Mouse (Mus musculus): ENCODE results near the gene Frmd6. TPM values are rescaled to one million over a fixed set of nuclear protein-coding genes. Genes with fewer than 3 reads are reported as not detected.

Gene Frmd6
- polyA plus RNA-seq, 2 experiments = 1.9 to 2.6 TPM

GRCm38 (mm10) chr12:70799231-70800002 is 25.9 kb upstream of the Frmd6 start:
- Histone ChIP-seq H3K36me3 (replicated peaks; ENCODE audit: control insufficient read depth, insufficient read depth, low read depth) (no peaks in the 10 kb centered on the region), H3K4me1 (replicated peaks; ENCODE audit: control insufficient read depth in 2 of 2, insufficient read depth in 2 of 2, low read length in 1 of 2) (peaks cover 0 to 11% of the 10 kb centered on the region in 2 experiments; a peak in 2 of 4 replicates), H3K9ac (replicated peaks) (no peak overlapping the region), H3K27ac (no peak overlapping the region), H3K27me3 (ENCODE audit: control insufficient read depth, insufficient read depth, low read length) (no peaks in the 10 kb centered on the region), H3K9me3 (ENCODE audit: control insufficient read depth, low read length) (no peaks in the 10 kb centered on the region), H3K4me3 (ENCODE audit: insufficient read depth in 1 of 2, low read depth in 2 of 2, low read length in 2 of 2) (no peak overlapping the region), H3K4me2 (ENCODE audit: low read depth) (no peak overlapping the region)
- TF ChIP-seq CTCF (IDR thresholded peaks at IDR 0.05; ENCODE audit: low read depth) (no peak), EP300 (IDR thresholded peaks at IDR 0.05; ENCODE audit: low read depth) (no peak)
- no peak for ATAC-seq (ENCODE audit: insufficient read depth)
- 51% methylated on average over 19 of the region's 19 CpGs for WGBS (ENCODE audit: insufficient replicate concordance)
- DNase-seq (ENCODE audit: low read depth in 3 of 3, low spot score in 3 of 3) = no peak

DNA sequence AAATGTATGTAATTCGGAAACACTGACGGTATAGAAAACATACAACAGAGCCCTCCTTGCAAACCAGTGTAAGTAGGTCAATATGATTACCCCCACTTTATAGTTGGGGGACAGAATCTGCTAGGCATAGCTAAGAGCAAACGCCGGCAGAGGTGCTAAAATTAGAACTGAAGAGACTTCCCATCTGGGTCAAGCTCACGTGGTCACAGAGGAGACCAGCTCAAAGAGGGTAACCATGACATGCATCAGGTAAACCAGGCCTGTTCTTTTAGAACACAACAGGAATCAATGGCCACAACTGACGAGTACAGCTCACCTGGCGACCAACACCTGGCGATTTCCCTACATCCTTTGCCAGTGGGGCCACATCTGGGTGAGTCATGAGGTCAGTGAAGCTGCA is 25.2 kb upstream of the Frmd6 start:
- no peak for ATAC-seq (ENCODE audit: insufficient read depth)
- TF ChIP-seq CTCF (IDR thresholded peaks at IDR 0.05; ENCODE audit: low read depth) (no peak), EP300 (IDR thresholded peaks at IDR 0.05; ENCODE audit: low read depth) (no peak)
- 57% methylated on average over 8 of the region's 8 CpGs for WGBS (ENCODE audit: insufficient replicate concordance)

GRCm38 (mm10) chr12:70801361-70801760 is 24.0 kb upstream of the Frmd6 start:
- H3K36me3 ChIP-seq (replicated peaks; ENCODE audit: control insufficient read depth, insufficient read depth, low read depth) = no peaks in the 10 kb centered on the region
- no peak overlapping the region for H3K4me2 ChIP-seq (ENCODE audit: low read depth)
- H3K4me1 ChIP-seq (replicated peaks; ENCODE audit: control insufficient read depth in 2 of 2, insufficient read depth in 2 of 2, low read length in 1 of 2) = peaks cover 0 to 6% of the 10 kb centered on the region in 2 experiments; a peak in 2 of 4 replicates
- 47% methylated on average over 8 of the region's 8 CpGs for WGBS (ENCODE audit: insufficient replicate concordance)
- DNase-seq (ENCODE audit: low read depth in 3 of 3, low spot score in 3 of 3) (no peak), ATAC-seq (ENCODE audit: insufficient read depth) (no peak)
- no peak overlapping the region for H3K27ac ChIP-seq
- H3K27me3 ChIP-seq (ENCODE audit: control insufficient read depth, insufficient read depth, low read length) = no peaks in the 10 kb centered on the region
- TF ChIP-seq CTCF (IDR thresholded peaks at IDR 0.05; ENCODE audit: low read depth) = no peak
- no peak overlapping the region for H3K4me3 ChIP-seq (ENCODE audit: insufficient read depth in 1 of 2, low read depth in 2 of 2, low read length in 2 of 2)
- H3K9me3 ChIP-seq (ENCODE audit: control insufficient read depth, low read length) = no peaks in the 10 kb centered on the region
- H3K9ac ChIP-seq (replicated peaks) = no peak overlapping the region

More for the DNA sequence above, 25.2 kb upstream of the Frmd6 start:
- Histone ChIP-seq H3K27ac (no peak overlapping the region), H3K9me3 (ENCODE audit: control insufficient read depth, low read length) (no peaks in the 10 kb centered on the region), H3K4me2 (ENCODE audit: low read depth) (no peak overlapping the region), H3K36me3 (replicated peaks; ENCODE audit: control insufficient read depth, insufficient read depth, low read depth) (no peaks in the 10 kb centered on the region), H3K4me1 (replicated peaks; ENCODE audit: control insufficient read depth in 2 of 2, insufficient read depth in 2 of 2, low read length in 1 of 2) (peaks cover 0 to 8% of the 10 kb centered on the region in 2 experiments; a peak in 2 of 4 replicates), H3K27me3 (ENCODE audit: control insufficient read depth, insufficient read depth, low read length) (no peaks in the 10 kb centered on the region), H3K9ac (replicated peaks) (no peak overlapping the region), H3K4me3 (ENCODE audit: insufficient read depth in 1 of 2, low read depth in 2 of 2, low read length in 2 of 2) (no peak overlapping the region)
- no peak for DNase-seq (ENCODE audit: low read depth in 3 of 3, low spot score in 3 of 3)

- DNase-seq (ENCODE audit: low read depth in 3 of 3, low spot score in 3 of 3) (no peak), ATAC-seq (ENCODE audit: insufficient read depth) (no peak)
- TF ChIP-seq EP300 (IDR thresholded peaks at IDR 0.05; ENCODE audit: low read depth) (no peak), CTCF (IDR thresholded peaks at IDR 0.05; ENCODE audit: low read depth) (no peak)
- H3K27me3 ChIP-seq (ENCODE audit: control insufficient read depth, insufficient read depth, low read length) = no peaks in the 10 kb centered on the region
- H3K36me3 ChIP-seq (replicated peaks; ENCODE audit: control insufficient read depth, insufficient read depth, low read depth) = no peaks in the 10 kb centered on the region
- H3K9ac ChIP-seq (replicated peaks) = no peak overlapping the region
- WGBS (ENCODE audit: insufficient replicate concordance) = 53% methylated on average over 4 of the region's 4 CpGs
- no peaks in the 10 kb centered on the region for H3K9me3 ChIP-seq (ENCODE audit: control insufficient read depth, low read length)
- H3K27ac ChIP-seq = no peak overlapping the region
- H3K4me3 ChIP-seq (ENCODE audit: insufficient read depth in 1 of 2, low read depth in 2 of 2, low read length in 2 of 2) = no peak overlapping the region
- peaks cover 0 to 6% of the 10 kb centered on the region in 2 experiments; a peak in 2 of 4 replicates for H3K4me1 ChIP-seq (replicated peaks; ENCODE audit: control insufficient read depth in 2 of 2, insufficient read depth in 2 of 2, low read length in 1 of 2)
- no peak overlapping the region for H3K4me2 ChIP-seq (ENCODE audit: low read depth)
These were observed 21.8 kb upstream of the Frmd6 start for GRCm38 (mm10) chr12:70803494-70803893.

DNA sequence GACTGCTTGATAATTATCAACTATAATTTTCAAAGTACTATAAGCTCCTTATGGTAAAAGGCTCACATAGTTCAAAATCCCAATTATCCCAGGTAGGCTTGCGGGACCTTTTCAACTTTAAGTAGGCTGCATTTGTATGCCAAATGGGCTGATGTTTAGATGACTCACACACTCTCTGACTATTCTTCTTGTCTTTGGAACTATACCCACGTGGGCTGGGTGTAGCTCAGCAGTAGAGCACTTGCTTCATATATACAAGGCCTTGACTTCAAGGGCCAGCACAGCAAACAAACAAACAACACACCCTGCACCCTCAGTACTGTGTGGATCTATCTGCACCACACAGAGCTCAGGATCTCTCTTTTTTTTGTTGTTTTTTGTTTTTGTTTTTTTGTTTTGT is 20.3 kb upstream of the Frmd6 start:
- H3K9me3 ChIP-seq (ENCODE audit: control insufficient read depth, low read length) = no peaks in the 10 kb centered on the region
- TF ChIP-seq EP300 (IDR thresholded peaks at IDR 0.05; ENCODE audit: low read depth) (no peak), CTCF (IDR thresholded peaks at IDR 0.05; ENCODE audit: low read depth) (no peak)
- H3K36me3 ChIP-seq (replicated peaks; ENCODE audit: control insufficient read depth, insufficient read depth, low read depth) = no peaks in the 10 kb centered on the region
- peaks cover 0 to 2% of the 10 kb centered on the region in 2 experiments; a peak in 1 of 4 replicates for H3K4me1 ChIP-seq (replicated peaks; ENCODE audit: control insufficient read depth in 2 of 2, insufficient read depth in 2 of 2, low read length in 1 of 2)
- H3K27ac ChIP-seq = no peak overlapping the region
- H3K4me2 ChIP-seq (ENCODE audit: low read depth) = no peak overlapping the region
- no peaks in the 10 kb centered on the region for H3K27me3 ChIP-seq (ENCODE audit: control insufficient read depth, insufficient read depth, low read length)
- H3K9ac ChIP-seq (replicated peaks) = no peak overlapping the region
- H3K4me3 ChIP-seq (ENCODE audit: insufficient read depth in 1 of 2, low read depth in 2 of 2, low read length in 2 of 2) = no peak overlapping the region
- WGBS (ENCODE audit: insufficient replicate concordance) = 46% methylated on average over 2 of the region's 2 CpGs
- no peak for ATAC-seq (ENCODE audit: insufficient read depth)
- DNase-seq (ENCODE audit: low read depth in 3 of 3, low spot score in 3 of 3) = no peak
